Mouse (Mus musculus): Measurements from ENCODE around the gene Agbl3. TPM values are rescaled to one million over a fixed set of nuclear protein-coding genes. Genes with fewer than 3 reads are reported as not detected.

Gene Agbl3
- total RNA-seq, 2 experiments from 2014 or later = 16.4 to 18.5 TPM

DNA sequence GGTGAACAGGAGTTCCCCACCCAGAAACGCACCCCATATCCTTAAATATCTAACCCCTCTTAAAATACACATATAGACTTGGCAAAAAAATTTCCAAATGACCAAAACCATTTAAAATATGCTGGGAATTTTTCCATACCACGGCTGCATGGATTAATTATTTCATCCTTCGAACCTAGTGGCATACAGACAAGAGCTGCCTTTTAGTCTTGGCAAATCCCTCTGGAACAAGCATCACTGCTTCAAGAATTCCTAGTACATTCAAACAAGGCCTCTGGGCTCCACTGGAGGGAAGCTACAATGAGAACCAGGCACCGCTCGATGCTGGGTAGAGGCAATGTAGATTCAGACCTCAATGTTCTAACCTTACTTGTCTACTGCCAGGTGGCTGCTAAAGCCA lies 90.5 kb downstream of the Agbl3 start:
- DNase-seq = no peak
- intact Hi-C loops (cut with DNase I) = no loop called here

DNA sequence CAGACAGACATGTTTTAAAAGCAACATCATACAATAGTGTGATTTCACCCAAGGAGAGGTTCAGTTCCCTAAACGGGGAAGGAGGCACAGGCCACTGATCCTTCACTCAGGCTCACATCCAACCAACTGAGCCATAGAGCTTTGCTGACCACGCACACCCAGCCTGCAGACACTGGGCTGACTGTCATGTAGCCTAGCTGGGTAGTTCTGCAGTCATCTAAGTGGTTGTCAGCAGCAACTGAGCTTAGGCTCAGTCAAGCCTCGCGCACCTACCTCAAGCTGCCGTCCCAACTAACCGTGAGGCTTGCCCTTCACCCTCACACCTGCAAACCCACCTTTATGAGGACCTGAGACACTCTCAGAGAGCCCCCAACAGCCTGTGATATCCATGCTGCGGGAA lies 91.7 kb downstream of the Agbl3 start:
- intact Hi-C loops (cut with DNase I) = no loop called here
- no peak for DNase-seq

- no peak for DNase-seq
- intact Hi-C loops (cut with DNase I) = no loop called here
These were observed 92.6 kb downstream of the Agbl3 start for GRCm38 (mm10) chr6:34872871-34873270.

DNA sequence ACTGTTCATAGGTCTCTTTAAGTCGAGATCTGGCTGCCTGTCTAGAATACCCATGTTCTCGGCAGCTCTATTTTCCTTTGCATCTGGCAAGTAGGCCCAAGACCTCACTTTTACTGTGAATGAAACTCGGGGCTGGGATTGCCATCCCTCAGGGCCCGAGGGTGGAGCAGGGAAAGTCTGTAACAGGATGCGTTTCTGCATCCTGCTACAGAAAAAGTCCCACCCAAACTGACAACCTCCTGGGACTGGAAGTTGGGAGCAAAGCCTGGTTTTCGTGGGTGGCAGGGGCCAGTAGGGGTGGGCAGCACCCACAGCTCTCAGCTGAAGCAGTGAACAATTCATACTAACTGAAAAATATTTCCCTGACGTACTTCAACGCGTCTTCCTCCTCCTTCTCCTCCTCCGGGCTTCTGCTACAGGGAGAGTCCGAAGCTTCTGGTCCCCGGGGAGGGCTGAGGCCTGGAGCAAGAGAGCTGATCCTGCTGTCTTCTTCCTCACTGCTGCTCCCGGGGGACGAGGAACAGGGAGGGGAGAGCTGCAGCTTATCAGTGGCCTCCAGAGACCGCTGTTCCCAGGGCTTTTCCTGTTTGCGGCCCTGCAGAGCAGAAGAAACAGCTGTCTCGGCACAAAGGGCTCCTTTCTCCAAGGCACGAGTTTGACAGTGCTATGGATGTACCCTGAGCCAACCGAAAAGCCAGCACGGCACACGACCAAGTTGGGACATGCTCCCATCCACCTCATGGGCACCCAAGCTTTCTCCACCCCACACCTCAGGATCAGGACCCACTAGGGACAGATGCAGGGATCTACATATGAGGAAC lies 94.1 kb downstream of the Agbl3 start:
- no peak for DNase-seq
- intact Hi-C loops (cut with DNase I) = no loop called here

DNA sequence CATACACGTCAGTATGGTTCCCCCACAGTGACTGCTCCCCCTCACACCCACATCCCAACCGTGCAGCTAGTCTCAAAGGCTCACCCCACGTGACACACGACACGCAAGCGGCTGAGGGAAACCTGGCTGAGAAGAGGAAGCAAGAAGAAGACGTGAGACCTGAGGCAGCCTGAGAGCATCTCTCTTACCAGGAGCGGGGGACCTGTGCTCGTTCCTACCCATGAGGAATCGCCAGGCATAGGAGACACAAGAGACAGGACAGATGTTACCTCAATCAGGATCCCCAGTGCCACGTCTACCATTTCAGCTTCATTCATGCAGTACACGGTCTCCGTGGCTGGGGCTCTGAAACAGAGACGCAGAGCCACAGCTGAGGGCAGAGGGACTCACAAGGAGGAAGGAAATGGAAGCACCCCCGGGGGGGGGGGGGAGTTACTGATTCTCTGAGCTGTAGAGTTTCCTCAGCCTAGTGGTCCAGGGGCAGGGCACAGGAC lies 95.1 kb downstream of the Agbl3 start:
- DNase-seq = no peak

GRCm38 (mm10) chr6:34875966-34876834 lies 96.0 kb downstream of the Agbl3 start:
- DNase-seq = no peak
- intact Hi-C loops (cut with DNase I) = loop anchor here (5.0 kb wide), 1 partner anchor 364 kb away; no protein-coding TSS in a partner anchor

More for the DNA sequence above, 95.1 kb downstream of the Agbl3 start:
- intact Hi-C loops (cut with DNase I) = loop anchor here (5.0 kb wide), 1 partner anchor 363 kb away; no protein-coding TSS in a partner anchor

DNA sequence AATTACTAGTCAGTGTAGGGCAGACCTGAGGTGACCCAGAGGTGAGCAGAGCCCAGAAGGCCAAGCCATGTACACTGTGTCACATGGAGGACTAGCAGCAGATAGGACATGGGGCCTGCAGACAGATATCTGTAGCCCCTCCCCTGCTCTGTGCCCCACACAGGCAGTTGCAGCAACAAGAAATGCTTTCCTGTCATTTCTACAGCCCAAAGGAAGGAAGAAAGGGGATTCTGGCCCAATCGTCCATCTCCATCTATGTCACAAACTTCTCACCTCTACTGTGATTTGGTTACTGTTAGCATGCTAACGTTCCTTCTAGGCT lies 96.6 kb downstream of the Agbl3 start:
- no peak for DNase-seq
- intact Hi-C loops (cut with DNase I) = loop anchor here (5.0 kb wide), 1 partner anchor 364 kb away; no protein-coding TSS in a partner anchor

- peak; percentile 94 for DNase-seq
- intact Hi-C loops (cut with DNase I) = loop anchor here (5.0 kb wide), 1 partner anchor 365 kb away; no protein-coding TSS in a partner anchor
These were observed 97.5 kb downstream of the Agbl3 start, which contains the start of gene Cyren for GRCm38 (mm10) chr6:34877509-34878321. Cyren (minus strand) TSS chr6:34878060.

DNA sequence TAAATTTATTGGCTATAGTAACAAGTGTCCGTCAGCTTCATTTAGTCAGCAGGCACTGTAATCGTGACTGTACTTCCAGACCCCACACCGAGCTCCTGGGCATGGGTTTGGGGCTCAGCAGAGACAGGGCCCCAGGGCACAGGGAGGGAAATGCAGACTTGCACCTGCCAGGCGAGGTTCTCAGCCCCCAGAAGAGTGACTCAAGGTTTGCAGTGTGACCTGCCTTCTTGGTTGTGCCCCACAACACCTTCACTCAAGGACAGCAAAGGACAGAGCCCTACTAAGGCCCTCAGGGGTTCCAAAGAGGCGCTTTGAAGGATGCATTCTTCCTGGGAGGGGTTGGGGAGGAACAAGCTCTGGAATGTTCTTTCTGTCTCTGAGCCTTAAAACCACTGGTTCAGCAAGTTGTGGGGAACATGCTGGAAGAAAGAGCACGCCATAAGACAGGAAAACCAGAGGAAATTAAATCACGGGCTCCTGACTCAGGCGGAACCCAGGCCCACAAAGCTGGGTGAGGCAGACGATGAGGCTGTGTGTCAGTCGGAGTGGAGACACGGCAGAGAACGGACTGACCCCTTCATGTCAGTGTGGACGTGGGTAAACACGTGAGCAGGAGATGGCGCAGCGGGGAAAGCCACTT lies 99.0 kb downstream of the Agbl3 start:
- DNase-seq = no peak
- intact Hi-C loops (cut with DNase I) = loop anchor here (5.0 kb wide), 1 partner anchor 367 kb away; no protein-coding TSS in a partner anchor

DNA sequence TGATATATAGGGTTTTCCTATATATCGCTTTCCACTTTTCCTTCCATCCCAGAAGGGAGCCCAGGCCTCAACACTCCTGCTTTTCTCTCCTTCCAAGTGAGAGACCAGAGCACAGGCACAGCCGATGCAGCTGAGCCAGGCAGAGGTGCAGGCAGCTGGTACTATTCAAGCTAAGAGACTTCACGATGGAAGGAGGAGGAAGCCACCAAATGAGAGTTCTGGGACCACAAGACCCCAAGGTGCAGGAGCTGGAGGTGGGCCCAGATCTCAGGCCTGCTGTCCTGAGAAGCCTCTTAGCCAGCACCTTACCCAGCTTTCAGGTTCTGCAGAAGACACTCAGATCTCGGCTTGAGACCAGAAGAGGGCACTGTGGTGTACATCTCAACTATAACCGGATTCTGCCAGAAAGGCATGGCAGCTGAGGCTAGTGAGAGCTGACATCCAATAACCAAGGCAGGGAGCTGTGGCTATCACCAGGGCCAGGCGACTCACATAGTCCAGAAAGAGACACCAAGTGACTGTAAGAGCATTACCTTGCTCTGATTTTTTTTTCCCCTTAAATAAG lies 99.8 kb downstream of the Agbl3 start:
- intact Hi-C loops (cut with DNase I) = loop anchor here (5.0 kb wide), 1 partner anchor 368 kb away; no protein-coding TSS in a partner anchor
- peak; percentile 51 for DNase-seq

DNA sequence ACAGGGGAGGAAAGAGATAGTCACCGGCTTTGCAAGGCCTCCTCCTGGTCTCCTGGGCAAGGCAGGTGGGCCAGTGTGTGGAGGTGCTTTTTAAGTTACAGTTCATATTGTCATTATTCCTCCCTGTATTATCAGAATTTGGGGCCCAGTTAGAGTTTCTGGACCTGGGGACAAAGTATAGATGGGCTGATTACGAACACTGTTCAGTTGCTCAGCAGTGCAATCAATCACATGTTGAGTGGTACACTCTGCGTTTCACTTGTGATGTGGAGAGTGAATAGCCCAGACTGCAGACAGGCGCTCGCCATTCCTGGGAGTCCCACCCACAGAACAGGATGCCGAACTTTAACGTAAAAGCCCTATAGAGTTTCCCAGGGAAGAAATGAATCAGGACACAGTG lies 104.5 kb downstream of the Agbl3 start:
- DNase-seq = no peak

DNA sequence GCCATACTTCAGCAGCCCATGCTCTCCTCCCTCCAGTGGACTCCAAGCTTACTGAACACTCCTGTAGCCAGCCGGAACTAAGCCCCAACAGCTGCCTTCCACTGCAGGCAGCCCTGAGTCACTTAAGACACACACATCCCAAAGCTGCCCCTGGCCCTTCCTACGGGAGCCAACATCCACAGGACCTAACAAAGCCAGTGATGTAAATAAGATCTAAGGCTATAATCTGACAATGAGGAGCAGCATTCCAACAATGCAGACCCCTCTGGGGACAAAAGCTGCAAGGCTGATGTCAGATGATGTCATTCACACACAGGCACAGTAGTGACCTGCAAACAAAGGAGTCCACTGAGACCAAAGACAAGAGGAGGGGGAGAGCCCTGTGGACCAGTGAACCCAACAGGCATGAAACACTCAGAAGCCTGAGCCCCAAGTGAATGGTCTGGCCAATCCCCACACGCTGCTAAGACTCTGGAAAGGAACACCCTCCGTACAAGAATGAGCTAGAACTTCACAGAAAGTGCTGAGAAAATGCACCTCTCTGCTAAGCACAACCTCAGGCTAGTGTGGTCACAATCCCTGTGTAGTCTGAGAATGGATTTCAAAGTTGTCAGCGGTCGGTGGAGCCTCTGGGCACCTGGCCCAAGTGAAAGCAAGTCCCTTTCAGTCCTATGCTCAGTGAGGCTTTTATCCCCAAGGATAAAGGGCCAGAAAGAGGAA lies 107.1 kb downstream of the Agbl3 start:
- DNase-seq = no peak

More for the DNA sequence above, 104.5 kb downstream of the Agbl3 start:
- intact Hi-C loops (cut with DNase I) = no loop called here

GRCm38 (mm10) chr6:34889185-34889584 lies 109.0 kb downstream of the Agbl3 start:
- intact Hi-C loops (cut with DNase I) = no loop called here
- DNase-seq = no peak

More for the DNA sequence above, 107.1 kb downstream of the Agbl3 start:
- intact Hi-C loops (cut with DNase I) = no loop called here

DNA sequence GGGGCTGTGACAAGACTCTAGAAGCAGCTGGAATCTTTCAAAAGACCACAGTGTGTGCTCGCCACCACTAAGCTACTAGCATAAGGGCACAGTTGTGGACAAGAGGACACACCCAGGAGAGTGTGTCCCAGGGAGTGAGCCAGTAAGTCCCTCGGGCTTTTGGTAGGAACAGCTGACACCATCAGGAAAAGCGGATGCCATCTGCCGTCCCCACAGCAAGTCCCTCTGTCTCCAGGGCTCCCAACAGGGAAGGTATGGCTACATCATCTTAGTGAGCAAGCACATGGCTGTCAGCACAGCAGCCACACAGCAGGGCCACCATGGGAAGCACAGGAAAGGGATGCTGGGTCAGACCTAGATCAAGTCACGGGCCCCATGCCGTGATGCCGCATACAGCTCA lies 115.3 kb downstream of the Agbl3 start:
- intact Hi-C loops (cut with DNase I) = no loop called here
- DNase-seq = no peak

GRCm38 (mm10) chr6:34896168-34896780 lies 116.0 kb downstream of the Agbl3 start:
- DNase-seq = no peak
- intact Hi-C loops (cut with DNase I) = no loop called here

DNA sequence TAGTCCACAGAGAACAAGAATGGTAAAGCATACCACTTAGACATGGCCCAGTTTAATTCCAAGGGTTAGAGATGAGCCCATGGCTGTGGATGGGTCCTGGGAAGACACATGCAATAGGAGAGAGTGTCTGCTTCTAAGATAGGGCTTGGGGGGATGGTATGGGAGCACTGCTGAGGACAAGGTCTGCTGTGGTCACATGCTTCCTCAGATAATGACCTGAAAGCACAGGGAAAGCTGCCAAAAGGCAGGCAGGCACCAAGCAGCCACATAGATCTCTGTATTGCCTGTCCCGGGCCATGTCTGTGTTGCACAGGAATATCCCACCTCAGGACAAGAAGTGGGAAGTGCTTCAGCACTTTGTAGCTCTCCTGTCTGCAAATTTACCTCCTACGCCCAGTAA lies 118.9 kb downstream of the Agbl3 start:
- intact Hi-C loops (cut with DNase I) = no loop called here
- DNase-seq = no peak

DNA sequence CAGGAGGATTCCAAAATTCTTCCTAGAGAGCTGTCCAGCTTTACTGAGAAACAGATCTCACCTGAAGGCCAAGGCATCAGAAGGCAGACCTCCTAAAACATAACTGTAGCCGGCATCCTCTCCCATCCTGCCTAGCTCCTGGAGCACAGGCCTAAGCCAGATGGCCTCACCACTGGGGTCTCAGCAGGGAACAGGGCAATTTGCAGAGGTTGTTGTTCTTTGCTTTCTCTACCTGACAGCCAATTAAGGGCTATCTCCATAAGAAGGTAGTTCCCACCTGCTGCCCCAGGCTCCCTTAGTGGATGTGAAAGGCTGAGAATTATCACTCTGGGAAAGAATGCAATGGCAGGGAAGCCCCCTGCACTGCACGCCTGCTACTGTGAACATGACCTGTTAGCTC lies 120.8 kb downstream of the Agbl3 start:
- intact Hi-C loops (cut with DNase I) = no loop called here

GRCm38 (mm10) chr6:34901911-34902444 lies 121.7 kb downstream of the Agbl3 start:
- intact Hi-C loops (cut with DNase I) = no loop called here
- no peak for DNase-seq

More for the DNA sequence above, 120.8 kb downstream of the Agbl3 start:
- no peak for DNase-seq

Measured in left cerebral cortex, postnatal 4 days (tissue).